Mouse (Mus musculus) lung, adult 2 months (tissue): ENCODE results near the gene Plcxd2. TPM values are rescaled to one million over a fixed set of nuclear protein-coding genes. Genes with fewer than 3 reads are reported as not detected.

Experiments used
- DNase-seq: peaks from one replicate; pipeline ENCODE4 v3.0.0; 2022
- H3K4me1 ChIP-seq: fragments of 200-500 bp; 2 replicates; pipeline ENCODE4 v1.6.1; 2011; ENCODE audit warnings: low read length; ENCODE audit not compliant: control insufficient read depth, insufficient read depth
- H3K4me3 ChIP-seq: fragments of 200-500 bp; replicated peaks from 2 replicates; pipeline ENCODE3; 2011; ENCODE audit warnings: low read depth, mild to moderate bottlenecking, control low read depth, low read length; ENCODE audit errors: extremely low read depth
- CTCF ChIP-seq: fragments of 200-500 bp; IDR thresholded peaks from 2 replicates; pipeline ENCODE4 v1.5.1; 2011; ENCODE audit warnings: mild to moderate bottlenecking, low read length, control low read depth; ENCODE audit not compliant: insufficient read depth
- POLR2A ChIP-seq: fragments of 200-500 bp; IDR thresholded peaks from 2 replicates; pipeline ENCODE4 v1.6.1; 2011; ENCODE audit warnings: low read depth, mild to moderate bottlenecking, control low read depth, low read length, borderline replicate concordance; ENCODE audit errors: extremely low read depth
- WGBS: fragments of 180-500 bp; shearing (Covaris S2); methylation state at CpG from one replicate; pipeline ENCODE4 v1.1.7; 2018; 5-methylcytosine and 5-hydroxymethylcytosine counted together
- polyA plus RNA-seq: library from polyadenylated mRNA; depleted of rRNA; stranded (reverse); fragments of >200 nt; gene quantifications from 2 replicates; pipeline ENCODE4 v1.2.3, GENCODE M21; 2012; rRNA removed

Plcxd2 gene
- polyA plus RNA-seq, 1 experiment = 0.84 TPM

DNA sequence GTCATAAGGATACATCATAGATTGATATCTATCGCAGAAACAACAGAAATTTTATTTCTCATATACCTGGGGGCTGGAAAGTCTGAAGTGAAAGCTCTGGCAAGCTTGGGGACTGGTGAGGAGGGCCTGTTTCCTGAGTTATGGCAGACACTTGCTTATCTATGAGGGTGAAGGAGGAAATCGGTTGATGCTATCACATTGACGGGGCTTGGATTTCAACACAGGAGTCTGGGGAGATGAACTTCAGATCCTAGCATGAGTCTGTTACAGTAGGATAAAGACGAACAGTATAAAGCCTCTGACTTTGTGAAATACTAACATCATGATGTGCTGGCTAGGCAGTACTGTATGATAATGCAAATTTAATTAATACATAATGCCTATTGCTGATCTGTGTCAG lies 81.9 kb downstream of the Plcxd2 start:
- Histone ChIP-seq H3K4me3 (no peak overlapping the region), H3K4me1 (peaks cover 8% of the 10 kb centered on the region)
- TF ChIP-seq POLR2A (no peak), CTCF (no peak)
- 27% methylated on average over 4 of the region's 4 CpGs for whole genome bisulfite sequencing
- no peak for DNase-seq

GRCm38 (mm10) chr16:45927601-45928000 lies 82.4 kb downstream of the Plcxd2 start:
- WGBS = 13% methylated on average over 3 of the region's 3 CpGs
- H3K4me3 ChIP-seq = no peak overlapping the region
- TF ChIP-seq POLR2A = no peak
- no peak for TF ChIP-seq CTCF
- peaks cover 11% of the 10 kb centered on the region for H3K4me1 ChIP-seq
- peak; percentile 29 for DNase-seq

GRCm38 (mm10) chr16:45926875-45927274 lies 83.1 kb downstream of the Plcxd2 start:
- DNase-seq = no peak
- no peak overlapping the region for H3K4me3 ChIP-seq
- TF ChIP-seq CTCF = no peak
- no peak for TF ChIP-seq POLR2A
- H3K4me1 ChIP-seq = peaks cover 15% of the 10 kb centered on the region
- 78% methylated on average over 5 of the region's 5 CpGs for WGBS

GRCm38 (mm10) chr16:45923731-45924424 lies 86.1 kb downstream of the Plcxd2 start:
- 55% methylated on average over 6 of the region's 6 CpGs for WGBS
- no peak for DNase-seq
- H3K4me1 ChIP-seq = peaks cover 14% of the 10 kb centered on the region

GRCm38 (mm10) chr16:45922546-45923229 lies 87.3 kb downstream of the Plcxd2 start:
- H3K4me3 ChIP-seq = no peak overlapping the region
- TF ChIP-seq CTCF (no peak), POLR2A (no peak)
- WGBS = 46% methylated on average over 8 of the region's 8 CpGs
- H3K4me1 ChIP-seq = peaks cover 14% of the 10 kb centered on the region
- DNase-seq = no peak

More at GRCm38 (mm10) chr16:45923731-45924424, 86.1 kb downstream of the Plcxd2 start:
- H3K4me3 ChIP-seq = no peak overlapping the region
- TF ChIP-seq POLR2A (no peak), CTCF (no peak)

DNA sequence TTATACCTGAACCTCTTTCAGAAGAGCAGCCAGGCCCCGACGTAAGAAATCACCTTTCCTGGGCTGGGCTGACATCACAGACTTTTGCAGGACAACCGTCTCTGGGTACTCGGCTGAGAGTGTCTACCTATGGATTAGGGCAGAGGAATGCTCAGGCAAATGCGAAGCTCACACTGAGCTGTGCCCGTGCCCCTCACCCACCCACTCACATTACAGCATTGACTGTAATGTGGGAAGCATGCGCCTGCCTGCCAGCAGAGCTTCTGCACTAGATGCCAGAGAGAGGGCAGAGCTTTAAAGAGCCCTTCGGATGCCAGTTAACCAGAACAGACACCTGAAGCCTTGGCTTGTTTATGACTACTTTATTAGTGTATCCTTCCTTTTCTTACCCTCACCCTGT lies 90.4 kb downstream of the Plcxd2 start:
- WGBS = 67% methylated on average over 8 of the region's 8 CpGs
- no peak for DNase-seq
- Histone ChIP-seq H3K4me1 (peaks cover 14% of the 10 kb centered on the region), H3K4me3 (no peak overlapping the region)
- TF ChIP-seq CTCF (no peak), POLR2A (no peak)

Other genes with a start within 250 kb of the Plcxd2 start
- 53.0 and 55.6 TPM in 2 replicates for gene Phldb2, start 56.6 kb downstream of the Plcxd2 start, polyA plus RNA-seq
- gene Cd96, start 110.0 kb upstream of the Plcxd2 start, polyA plus RNA-seq = 0.55 and 0.78 TPM in 2 replicates
- 7.3 and 8.0 TPM in 2 replicates for gene Gm4737, start 144.9 kb upstream of the Plcxd2 start, polyA plus RNA-seq